Mouse (Mus musculus) gastrocnemius, adult 2 months (tissue): ENCODE results near the gene Klf2. TPM values are rescaled to one million over a fixed set of nuclear protein-coding genes. Genes with fewer than 3 reads are reported as not detected.
A peak's percentile ranks its signal among the peaks of the same experiment; 100 is the strongest.

Experiments used
- DNase-seq: peaks from one replicate; pipeline ENCODE4 v3.0.0; 2022
- H3K27ac ChIP-seq: fragments of 200-600 bp; 2 replicates; pipeline ENCODE4 v1.8.1; 2022; ENCODE audit warnings: mild to moderate bottlenecking
- H3K4me3 ChIP-seq: fragments of 200-600 bp; 2 replicates; pipeline ENCODE4 v1.8.1; 2022; ENCODE audit warnings: mild to moderate bottlenecking, moderate library complexity
- CTCF ChIP-seq: fragments of 200-600 bp; IDR thresholded peaks from 2 replicates; pipeline ENCODE4 v1.8.1; 2022; ENCODE audit warnings: antibody characterized with exemption, mild to moderate bottlenecking, moderate library complexity
- intact Hi-C: fragments of 180-260 bp; cut with DNase I; formaldehyde crosslinking; loops from one replicate; pipeline ENCODE4 v1.15.1; 2025
- total RNA-seq, 2 experiments: library from RNA; stranded (reverse); gene quantifications; 2 replicates each; pipeline ENCODE4 v1.2.3; 2021

Klf2 gene
- total RNA-seq, 2 experiments from 2014 or later, result 9.1 to 38.9 TPM

- DNase-seq, result no peak
- no peak for TF ChIP-seq CTCF
- peak overlapping the region; percentile 94 for H3K27ac ChIP-seq
- intact Hi-C loops, result loop anchor here (5.0 kb wide), 1 partner anchor 43 kb away; no protein-coding TSS in a partner anchor
- H3K4me3 ChIP-seq, result peak overlapping the region; percentile 77
These were observed 5.3 kb downstream of the Klf2 start for GRCm38 (mm10) chr8:72324036-72324706.

GRCm38 (mm10) chr8:72324708-72325107 lies 5.9 kb downstream of the Klf2 start:
- Histone ChIP-seq H3K27ac (peak overlapping the region; percentile 94; the same call in 1 of the 2 replicates), H3K4me3 (no peak overlapping the region)
- TF ChIP-seq CTCF, result no peak
- intact Hi-C loops, result loop anchor here (5.0 kb wide), 1 partner anchor 43 kb away; no protein-coding TSS in a partner anchor
- no peak for DNase-seq

GRCm38 (mm10) chr8:72329116-72329515 lies 10.3 kb downstream of the Klf2 start:
- Histone ChIP-seq H3K4me3 (no peak overlapping the region), H3K27ac (no peak overlapping the region)
- no peak for DNase-seq
- intact Hi-C loops, result no loop called here
- no peak for TF ChIP-seq CTCF

GRCm38 (mm10) chr8:72330806-72331516 lies 12.1 kb downstream of the Klf2 start:
- intact Hi-C loops, result loop anchor here (5.0 kb wide), 1 partner anchor 44 kb away; no protein-coding TSS in a partner anchor

GRCm38 (mm10) chr8:72331631-72332030 lies 12.8 kb downstream of the Klf2 start:
- peak overlapping the region; percentile 73 for H3K27ac ChIP-seq
- intact Hi-C loops, result loop anchor here (5.0 kb wide), 1 partner anchor 44 kb away; no protein-coding TSS in a partner anchor
- H3K4me3 ChIP-seq, result no peak overlapping the region
- no peak for TF ChIP-seq CTCF
- DNase-seq, result no peak

More at GRCm38 (mm10) chr8:72330806-72331516, 12.1 kb downstream of the Klf2 start:
- DNase-seq, result no peak
- Histone ChIP-seq H3K27ac (peak overlapping the region; percentile 73), H3K4me3 (no peak overlapping the region)
- TF ChIP-seq CTCF, result no peak

GRCm38 (mm10) chr8:72333429-72334143 lies 14.8 kb downstream of the Klf2 start:
- DNase-seq, result no peak
- Histone ChIP-seq H3K4me3 (no peak overlapping the region), H3K27ac (peak overlapping the region; percentile 38)
- TF ChIP-seq CTCF, result no peak
- intact Hi-C loops, result loop anchor here (5.0 kb wide), 1 partner anchor 46 kb away; no protein-coding TSS in a partner anchor

- Histone ChIP-seq H3K27ac (peak overlapping the region; percentile 38), H3K4me3 (no peak overlapping the region)
- intact Hi-C loops, result loop anchor here (5.0 kb wide), 1 partner anchor 47 kb away; no protein-coding TSS in a partner anchor
- no peak for TF ChIP-seq CTCF
- DNase-seq, result no peak
These were observed 15.4 kb downstream of the Klf2 start for GRCm38 (mm10) chr8:72334144-72334641.

GRCm38 (mm10) chr8:72336273-72336672 lies 17.4 kb downstream of the Klf2 start:
- no peak for TF ChIP-seq CTCF
- no peak for DNase-seq
- Histone ChIP-seq H3K4me3 (no peak overlapping the region), H3K27ac (peak overlapping the region; percentile 79)
- intact Hi-C loops, result no loop called here

GRCm38 (mm10) chr8:72337034-72337433 lies 18.2 kb downstream of the Klf2 start:
- no peak for DNase-seq
- no peak for TF ChIP-seq CTCF

GRCm38 (mm10) chr8:72342556-72343300 lies 23.9 kb downstream of the Klf2 start:
- DNase-seq, result no peak
- no peak for TF ChIP-seq CTCF
- H3K4me3 ChIP-seq, result no peak overlapping the region
- no peak overlapping the region for H3K27ac ChIP-seq
- intact Hi-C loops, result no loop called here

More at GRCm38 (mm10) chr8:72337034-72337433, 18.2 kb downstream of the Klf2 start:
- Histone ChIP-seq H3K27ac (peak overlapping the region; percentile 79), H3K4me3 (no peak overlapping the region)
- intact Hi-C loops, result no loop called here

GRCm38 (mm10) chr8:72343725-72344124 lies 24.9 kb downstream of the Klf2 start:
- TF ChIP-seq CTCF, result no peak

GRCm38 (mm10) chr8:72347553-72347952 lies 28.7 kb downstream of the Klf2 start:
- H3K27ac ChIP-seq, result no peak overlapping the region
- no peak for DNase-seq
- H3K4me3 ChIP-seq, result no peak overlapping the region
- intact Hi-C loops, result no loop called here
- TF ChIP-seq CTCF, result no peak

More at GRCm38 (mm10) chr8:72343725-72344124, 24.9 kb downstream of the Klf2 start:
- DNase-seq, result no peak
- H3K27ac ChIP-seq, result no peak overlapping the region
- intact Hi-C loops, result no loop called here
- no peak overlapping the region for H3K4me3 ChIP-seq
